Mouse (Mus musculus) urinary bladder, postnatal 10 days (tissue): ENCODE measurements around the gene Mfap1b.
"Not testable (repeated sequence)": the region's sequence is repeated elsewhere in the genome, so short reads cannot be mapped to it uniquely, and the experiment has no call there.

Source experiments
- DNase-seq: peaks from one replicate; pipeline ENCODE4 v3.0.0; 2022; ENCODE audit warnings: low spot score

Mfap1b gene

GRCm38 (mm10) chr2:121472783-121473182 lies 1.1 kb downstream of the Mfap1b start:
- DNase-seq = not testable (repeated sequence)

DNA sequence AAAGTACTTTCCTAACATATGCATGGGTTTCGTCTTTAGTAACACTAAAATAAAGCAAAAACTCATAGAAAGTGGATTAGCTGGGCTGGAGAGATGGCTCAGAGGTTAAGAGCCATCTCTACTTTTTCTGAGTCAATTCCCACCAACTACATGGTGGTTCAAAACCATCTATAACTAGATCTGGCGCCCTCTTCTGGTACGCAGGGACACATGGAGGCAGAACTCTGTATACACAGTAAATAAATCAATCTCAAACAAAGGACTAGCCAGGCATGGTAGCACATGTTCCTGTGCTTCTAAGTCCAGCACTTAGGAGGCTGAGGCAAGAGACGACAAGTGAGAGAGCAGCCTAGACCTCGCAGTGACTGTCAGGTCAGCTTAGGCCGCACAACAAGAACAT lies 4.9 kb downstream of the Mfap1b start:
- DNase-seq = not testable (repeated sequence)

DNA sequence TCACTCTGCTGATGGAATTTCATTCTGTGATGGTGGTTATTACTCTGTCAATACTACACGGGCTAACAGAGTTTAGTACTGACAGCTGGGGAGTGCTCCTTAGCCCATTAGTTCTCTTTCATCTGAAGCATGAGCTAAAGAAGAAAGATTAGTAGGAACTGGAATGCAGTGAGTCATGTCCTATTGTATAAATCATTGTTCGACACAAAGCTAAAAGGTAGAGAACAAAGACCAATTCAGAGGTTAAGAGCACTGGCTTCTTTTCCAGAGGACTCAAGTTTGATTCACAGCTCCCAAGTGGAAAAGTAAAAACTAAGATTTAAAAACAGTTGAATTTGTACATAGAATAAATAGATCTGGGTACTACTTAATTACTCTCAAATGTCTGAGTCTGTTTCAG lies 13.8 kb downstream of the Mfap1b start:
- no peak for DNase-seq

DNA sequence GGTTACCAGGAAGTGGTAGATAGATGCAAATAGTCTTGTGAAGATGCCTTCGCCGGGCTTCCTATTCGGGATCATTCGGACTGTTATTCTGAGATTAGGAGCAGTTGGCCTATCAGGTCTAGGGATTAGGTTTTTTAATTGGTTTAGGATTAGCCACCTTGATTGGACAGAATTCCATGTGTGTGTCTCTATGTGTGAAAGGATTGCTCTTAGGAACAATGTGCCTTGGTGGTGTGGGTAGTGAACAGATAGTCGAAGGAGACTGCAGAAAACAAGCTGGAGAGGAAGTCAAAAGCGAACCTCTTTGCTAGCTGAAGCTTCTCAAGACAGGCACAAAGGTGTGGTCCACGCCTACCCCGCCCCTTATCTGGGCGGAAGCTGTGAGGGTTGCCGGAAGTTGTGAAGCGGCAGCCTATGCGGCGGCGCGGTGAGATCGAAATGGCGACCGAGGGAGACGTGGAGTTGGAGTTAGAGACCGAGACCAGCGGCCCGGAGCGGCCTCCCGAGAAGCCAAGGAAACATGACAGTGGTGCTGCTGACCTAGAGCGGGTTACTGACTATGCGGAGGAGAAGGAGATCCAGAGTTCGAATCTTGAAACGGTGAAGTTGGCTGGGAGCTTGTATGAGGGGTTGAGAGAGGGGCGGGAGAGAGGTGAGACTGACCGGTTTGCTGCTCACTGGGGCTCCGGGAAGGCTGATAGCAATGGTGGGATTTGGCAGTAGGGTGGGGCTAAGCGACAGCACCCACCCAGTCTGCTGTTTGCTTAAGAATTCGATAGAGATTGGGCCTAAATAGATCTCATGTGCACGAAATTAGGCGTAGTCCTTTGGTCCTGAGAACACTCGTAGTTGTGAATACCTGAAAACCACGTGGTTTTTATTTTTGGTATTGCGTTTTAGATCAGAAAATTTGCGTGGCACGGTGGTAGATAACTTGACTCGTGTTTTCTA lies 16.9 kb downstream of the Mfap1b start, which contains the start of gene Serinc4:
Serinc4 (minus strand) TSS at position 90 of the 951 bp plus-strand sequence.
- DNase-seq = peak; percentile 35

- no peak for DNase-seq
These were observed 18.3 kb downstream of the Mfap1b start for GRCm38 (mm10) chr2:121455534-121455933.

GRCm38 (mm10) chr2:121453917-121454316 lies 19.9 kb downstream of the Mfap1b start:
- no peak for DNase-seq

GRCm38 (mm10) chr2:121452990-121453389 lies 20.9 kb downstream of the Mfap1b start, which contains the start of gene Hypk:
Hypk (plus strand) TSS chr2:121453290.
- no peak for DNase-seq

GRCm38 (mm10) chr2:121452361-121452760 lies 21.5 kb downstream of the Mfap1b start:
- no peak for DNase-seq

- no peak for DNase-seq
These were observed 23.8 kb downstream of the Mfap1b start for GRCm38 (mm10) chr2:121450093-121450492.

DNA sequence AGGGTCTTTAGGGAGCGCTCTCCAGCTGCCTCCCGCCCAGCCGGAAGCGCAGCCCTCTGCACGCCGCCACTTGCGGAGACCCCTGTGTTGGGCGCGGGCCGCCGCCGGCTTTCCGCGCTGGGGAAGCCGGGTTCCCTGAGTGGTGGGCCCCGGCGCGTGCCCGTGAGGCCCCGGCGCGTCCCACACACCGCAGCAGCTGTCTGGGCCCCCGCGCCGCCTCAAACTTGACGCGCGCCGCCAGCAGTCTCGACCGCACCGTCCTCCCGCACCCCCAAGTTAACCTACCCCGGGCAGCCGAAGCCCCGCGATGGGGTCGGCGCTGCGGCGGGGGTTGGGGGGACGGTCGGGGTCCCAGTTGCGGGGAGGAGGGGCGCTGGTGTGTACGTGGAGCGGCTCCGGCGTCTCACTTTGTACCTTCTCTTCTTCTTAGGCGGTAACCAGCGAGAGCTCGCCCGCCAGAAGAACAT lies 24.3 kb downstream of the Mfap1b start:
- DNase-seq = no peak

- DNase-seq = peak; percentile 99
These were observed 24.9 kb downstream of the Mfap1b start, which contains the start of gene Serf2 for GRCm38 (mm10) chr2:121448739-121449535. Serf2 (plus strand) TSS chr2:121449195.

GRCm38 (mm10) chr2:121448136-121448535 lies 25.7 kb downstream of the Mfap1b start:
- DNase-seq = no peak

- DNase-seq = no peak
These were observed 26.9 kb downstream of the Mfap1b start for GRCm38 (mm10) chr2:121447006-121447405.

DNA sequence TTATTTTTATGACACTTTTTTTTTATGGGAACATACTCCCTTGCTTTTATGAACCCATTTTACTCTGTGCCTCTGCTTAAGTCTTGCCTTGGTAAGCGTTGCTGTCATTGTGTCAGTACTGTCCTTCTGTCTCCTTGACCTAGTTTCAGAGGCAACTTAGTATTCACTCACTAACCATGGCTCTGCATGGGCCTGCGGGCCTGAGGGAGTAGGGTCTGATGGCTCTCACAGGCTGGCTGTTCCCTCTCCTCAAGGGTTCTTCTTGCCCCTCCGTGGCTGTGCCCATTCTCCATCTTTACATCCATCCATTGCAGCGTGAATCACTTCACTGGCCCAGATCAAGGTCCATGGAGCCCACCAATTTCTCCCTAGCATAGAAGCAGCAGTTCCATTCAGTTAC lies 27.4 kb downstream of the Mfap1b start:
- no peak for DNase-seq

DNA sequence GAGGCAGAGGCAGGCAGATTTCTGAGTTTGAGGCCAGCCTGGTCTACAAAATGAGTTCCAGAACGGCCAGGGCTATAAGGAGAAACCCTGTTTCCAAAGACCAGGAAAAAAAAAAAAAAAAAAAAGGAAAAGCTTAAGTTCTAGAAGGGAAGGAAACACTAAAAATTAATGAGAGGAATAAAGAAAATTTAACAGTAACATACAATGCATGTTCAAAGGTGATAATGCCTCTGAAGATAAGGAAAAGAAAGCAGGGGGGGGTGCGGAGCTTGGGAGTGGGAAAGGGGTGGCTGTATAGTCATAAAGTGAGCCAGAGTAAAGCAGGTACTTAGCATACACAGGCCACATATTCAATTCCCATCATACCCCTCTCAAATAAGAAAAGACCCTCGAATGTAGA lies 28.8 kb downstream of the Mfap1b start:
- DNase-seq = no peak

DNA sequence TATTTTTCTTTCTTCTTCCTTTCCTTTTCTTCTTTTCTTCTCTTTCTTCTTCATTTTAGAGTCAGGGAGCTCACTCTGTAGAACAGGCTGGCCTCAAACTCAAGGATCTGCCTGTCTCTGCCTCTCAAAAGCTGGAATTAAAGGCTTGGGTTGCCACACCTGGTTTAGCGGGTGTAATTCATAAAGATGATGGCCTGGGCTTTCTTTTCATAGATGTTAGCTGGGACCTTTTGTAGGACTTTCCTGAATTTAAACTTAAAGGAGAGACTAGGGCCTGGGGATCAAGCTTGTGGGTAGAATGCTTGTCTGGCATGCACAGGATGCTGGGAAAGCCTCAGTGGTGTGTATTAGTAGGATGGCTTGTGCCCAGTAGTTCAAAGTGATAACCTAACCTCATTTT lies 29.7 kb downstream of the Mfap1b start, which contains the start of gene Ell3:
Ell3 (minus strand) TSS at position 101 of the 400 bp plus-strand sequence.
- no peak for DNase-seq

DNA sequence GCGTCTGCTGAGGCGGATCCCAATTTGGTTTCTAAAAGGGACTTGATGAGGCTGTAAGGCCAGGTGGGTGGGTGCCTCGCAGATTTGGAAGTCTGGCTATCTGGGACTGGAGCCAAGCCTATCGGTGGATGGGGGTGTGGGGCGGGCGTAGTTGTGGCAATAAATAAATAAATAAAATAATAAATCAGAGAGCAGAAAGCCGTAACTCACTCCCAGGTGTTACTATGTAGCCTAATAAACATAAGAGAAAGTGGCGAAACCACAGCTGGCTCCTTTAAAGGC lies 30.9 kb downstream of the Mfap1b start:
- DNase-seq = no peak

DNA sequence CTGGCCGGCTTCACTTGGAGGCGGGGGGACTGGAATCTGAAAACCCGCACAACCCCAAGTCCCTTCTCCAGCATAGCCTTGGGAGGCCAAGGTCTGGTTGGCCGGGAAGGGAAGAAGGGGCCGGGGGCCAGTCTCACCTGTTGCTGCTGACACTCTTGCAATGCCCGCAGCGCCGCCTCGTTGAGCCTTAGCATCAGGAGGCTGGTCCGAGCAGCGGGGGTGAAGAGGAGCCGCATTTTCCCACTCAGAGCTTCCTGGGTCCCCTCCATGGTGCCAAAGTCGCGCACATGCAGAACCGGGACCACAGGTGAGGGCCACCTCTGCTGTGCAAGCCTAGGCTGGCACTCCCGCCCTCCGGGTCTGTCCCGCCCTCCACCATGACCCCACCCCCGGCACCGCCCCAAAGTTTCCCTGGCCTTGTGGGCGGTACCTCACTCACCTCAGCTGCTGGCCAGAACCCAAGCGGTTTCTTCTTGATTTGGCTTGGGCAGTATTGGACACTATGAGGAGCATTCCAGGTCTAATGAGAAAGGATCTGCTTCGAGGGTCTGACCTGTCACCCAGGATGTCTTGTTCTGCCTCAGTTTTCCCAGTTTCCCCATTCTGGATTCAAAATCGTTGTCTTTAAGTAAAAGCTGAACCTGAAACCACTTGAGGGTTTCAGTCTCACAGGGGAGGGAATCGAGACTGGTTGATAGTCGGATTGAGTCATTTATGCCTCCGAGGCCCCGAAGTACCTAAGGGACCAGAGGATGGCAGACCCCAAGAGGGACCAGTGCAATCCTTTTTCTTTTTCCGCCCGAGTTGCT lies 31.4 kb downstream of the Mfap1b start:
- DNase-seq = no peak

- no peak for DNase-seq
These were observed 32.1 kb downstream of the Mfap1b start for GRCm38 (mm10) chr2:121441800-121442199.

GRCm38 (mm10) chr2:121440834-121441605 lies 32.8 kb downstream of the Mfap1b start:
- no peak for DNase-seq

DNA sequence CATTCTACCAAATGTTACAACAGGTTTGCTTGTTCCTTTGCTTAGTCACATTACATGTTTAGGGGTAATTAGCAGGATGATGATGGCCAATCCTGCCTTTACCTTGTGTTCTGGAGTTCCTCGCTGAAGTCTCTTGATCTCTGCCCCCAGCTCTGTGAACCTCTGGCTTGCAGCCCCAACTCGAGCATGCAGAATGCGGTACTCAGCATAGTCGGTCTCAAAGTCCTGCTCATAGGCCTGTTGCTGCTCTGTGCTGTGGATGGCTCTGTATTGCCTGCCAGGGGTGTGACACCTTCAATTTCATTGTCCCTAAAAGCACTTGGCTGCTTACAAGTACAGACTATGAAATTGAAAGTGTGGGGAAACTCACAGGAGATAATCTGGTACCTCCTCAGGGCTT lies 34.1 kb downstream of the Mfap1b start:
- DNase-seq = no peak
